Mouse (Mus musculus): ENCODE results near the gene Cacna2d3.

Cacna2d3 gene

DNA sequence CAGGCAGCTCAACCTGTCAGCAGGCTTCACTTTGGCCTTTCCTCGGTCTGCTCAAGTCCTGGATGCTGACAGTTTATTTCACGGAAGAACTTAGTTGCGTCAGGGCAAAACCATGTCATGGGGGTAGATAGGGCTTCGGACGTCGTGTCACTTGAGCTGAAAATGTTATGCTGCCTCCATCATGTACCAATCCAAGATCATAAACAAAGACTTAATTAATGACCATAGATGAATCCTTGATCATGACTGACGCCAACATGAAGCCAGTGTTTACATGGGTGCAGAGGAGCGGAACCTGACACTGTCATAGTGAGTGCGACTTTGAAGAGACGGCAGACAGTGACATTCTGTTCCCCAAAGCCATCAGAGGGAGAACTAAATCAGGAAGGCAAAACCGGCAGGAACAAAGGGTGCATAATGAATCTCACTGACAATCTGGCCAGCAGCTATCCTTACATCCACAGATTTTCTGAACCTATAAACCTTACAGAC is 542.2 kb downstream of the Cacna2d3 start:
- intact Hi-C loops (cut with DNase I), result no loop called here

DNA sequence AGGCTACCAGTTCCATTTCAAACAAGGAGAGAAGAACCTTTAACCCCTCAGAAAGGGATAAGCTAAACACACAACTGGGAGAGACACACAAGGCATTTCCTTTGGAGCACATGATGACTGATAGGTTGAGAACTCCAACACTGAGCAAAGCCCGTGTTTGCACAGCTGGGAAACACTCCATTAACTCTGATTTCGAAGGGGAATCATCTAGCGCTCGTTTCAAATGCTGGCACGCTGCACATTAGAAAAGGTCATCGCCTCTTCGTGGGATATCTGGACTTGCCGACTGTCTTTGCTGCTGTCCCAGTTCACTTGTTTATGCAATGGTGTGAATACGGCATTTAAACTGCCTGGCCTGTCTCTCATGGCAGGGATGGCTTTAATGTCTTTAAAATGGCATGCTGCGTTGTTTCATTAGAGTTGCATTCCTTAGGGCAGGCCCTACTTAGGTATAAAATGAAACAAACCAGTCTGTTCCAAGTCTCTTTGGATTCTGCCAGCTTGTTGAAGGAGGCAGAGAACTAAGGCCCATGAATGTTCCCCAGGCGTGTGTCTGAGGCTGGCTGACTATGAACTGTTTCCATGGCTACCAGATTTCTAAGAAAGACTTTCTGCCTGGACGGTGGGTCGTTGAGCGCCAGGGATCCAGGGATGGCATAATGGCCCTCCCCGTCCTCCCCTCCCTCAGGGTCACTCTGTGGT is 542.8 kb downstream of the Cacna2d3 start:
- intact Hi-C loops (cut with DNase I), result no loop called here

DNA sequence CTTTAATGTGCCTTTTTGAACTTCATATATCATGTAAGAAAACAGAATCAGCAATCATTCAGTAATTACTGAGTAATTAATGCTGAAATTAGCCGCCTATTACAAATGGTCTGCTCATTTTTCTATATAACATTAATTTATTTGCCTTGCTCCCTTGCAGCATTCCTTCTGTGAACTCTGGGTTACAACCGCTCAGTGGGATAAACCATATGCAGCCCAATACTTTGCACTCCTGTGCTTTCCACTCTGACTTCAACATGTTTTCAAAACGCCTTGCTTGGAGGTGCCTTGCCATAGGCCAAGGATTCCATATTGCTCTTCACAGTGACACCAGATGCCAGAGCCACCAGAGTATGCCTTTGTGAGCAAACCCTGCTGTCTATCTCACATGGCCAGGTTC is 546.9 kb downstream of the Cacna2d3 start:
- intact Hi-C loops (cut with DNase I), result no loop called here

DNA sequence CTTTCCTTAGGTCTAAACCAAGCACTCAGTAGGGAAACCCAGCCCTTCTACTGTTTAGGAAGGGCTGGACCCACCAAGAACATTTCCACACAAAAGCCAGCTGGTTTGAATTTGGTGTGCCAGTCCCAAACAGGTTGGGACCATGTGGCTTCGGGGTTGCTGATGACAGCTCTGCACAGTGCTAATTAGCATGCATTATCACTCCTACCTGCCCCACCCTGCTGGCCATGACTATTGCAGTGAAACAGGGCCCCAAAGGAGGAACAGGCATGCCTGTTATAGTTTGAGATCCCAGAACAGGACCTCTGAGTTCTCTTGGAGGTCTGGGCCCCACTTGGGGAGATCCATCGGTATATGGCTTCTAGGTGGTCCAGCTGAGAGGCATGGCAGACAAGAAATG is 549.5 kb downstream of the Cacna2d3 start:
- intact Hi-C loops (cut with DNase I), result no loop called here

DNA sequence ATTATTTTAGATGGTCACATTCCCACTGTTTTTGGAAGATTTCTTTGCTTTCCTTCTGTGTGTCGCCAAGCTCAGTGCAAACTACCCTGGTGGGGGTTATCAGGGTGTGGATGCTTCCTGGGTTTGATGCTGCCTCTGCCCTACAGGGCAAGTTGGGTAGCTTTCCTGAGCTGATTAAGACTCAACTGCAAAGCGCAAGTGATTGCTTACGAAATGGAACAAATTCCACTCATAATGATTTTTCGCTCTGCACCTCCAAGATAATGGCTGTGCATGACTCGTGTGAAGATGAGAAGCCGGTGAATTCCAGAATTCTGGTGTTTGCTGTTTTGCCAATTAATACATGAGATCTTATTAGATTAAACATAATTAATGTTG is 557.0 kb downstream of the Cacna2d3 start:
- intact Hi-C loops (cut with DNase I), result no loop called here

DNA sequence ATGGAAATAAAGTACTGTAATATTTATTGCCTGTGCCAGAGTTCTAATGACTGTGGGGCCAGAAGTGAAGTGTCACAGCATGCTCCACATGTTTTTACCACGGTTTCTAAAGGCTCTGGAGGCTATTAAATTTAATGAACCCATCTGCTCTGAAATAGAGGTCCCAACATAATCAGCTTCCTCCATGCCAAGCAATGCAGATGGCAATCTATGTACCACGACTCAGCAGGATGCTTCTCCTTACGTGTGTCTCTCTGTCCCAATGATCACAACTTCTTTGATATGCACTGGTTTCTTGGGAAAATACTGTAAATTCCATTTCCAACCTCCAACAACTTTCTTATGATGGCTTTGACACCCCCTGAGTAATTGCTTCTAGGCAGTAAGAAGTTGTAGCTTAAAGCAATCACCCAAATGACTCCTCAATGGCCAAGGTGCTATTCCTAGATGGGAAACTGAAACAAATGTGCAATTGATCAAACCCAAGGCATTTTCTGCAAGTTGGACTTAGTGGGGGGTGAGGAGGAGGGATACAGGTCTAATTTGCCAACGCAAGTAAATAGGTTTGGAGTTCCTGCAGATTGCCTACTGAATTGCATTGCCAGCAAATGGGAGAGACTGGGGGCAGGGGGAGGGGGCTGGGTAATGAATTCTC is 557.5 kb downstream of the Cacna2d3 start:
- intact Hi-C loops (cut with DNase I), result no loop called here

DNA sequence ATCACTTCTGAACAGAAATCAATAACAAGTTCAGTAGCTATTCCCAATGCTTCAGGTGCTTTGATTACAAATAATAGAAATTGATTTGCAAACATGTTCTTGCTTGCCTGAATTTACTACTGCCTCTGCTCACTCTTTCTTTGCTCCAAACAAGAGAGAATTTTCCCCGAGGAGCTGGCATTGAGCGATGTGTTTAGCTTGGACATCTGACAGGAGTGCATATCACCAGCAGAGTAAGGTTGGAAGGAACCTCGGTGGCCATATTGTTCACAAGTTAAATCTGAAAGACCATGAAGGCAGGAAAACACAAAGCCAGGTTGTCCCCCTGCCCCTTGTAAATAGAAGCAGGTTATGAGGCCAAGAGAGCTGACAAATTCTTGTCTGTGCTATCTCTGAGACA is 561.9 kb downstream of the Cacna2d3 start:
- intact Hi-C loops (cut with DNase I), result no loop called here

DNA sequence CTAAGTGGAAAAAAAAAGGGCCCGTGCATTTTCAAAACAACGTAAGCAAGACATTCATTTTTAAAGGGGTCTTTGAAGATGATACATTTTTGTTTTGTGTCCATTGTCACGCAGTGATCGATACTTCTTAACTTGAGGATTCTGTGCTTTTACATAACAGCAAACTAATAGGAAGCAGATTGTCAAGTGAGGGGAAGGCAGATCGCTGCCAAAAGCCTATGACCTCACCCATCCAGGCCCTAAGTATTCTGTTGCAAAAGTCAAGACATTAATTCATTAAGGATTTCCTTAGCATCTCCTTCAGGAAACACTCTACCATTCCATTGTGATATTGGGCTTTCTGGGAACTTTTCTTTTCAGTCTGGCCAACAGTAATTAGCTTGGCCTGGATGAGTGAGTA is 564.6 kb downstream of the Cacna2d3 start:
- intact Hi-C loops (cut with DNase I), result no loop called here

DNA sequence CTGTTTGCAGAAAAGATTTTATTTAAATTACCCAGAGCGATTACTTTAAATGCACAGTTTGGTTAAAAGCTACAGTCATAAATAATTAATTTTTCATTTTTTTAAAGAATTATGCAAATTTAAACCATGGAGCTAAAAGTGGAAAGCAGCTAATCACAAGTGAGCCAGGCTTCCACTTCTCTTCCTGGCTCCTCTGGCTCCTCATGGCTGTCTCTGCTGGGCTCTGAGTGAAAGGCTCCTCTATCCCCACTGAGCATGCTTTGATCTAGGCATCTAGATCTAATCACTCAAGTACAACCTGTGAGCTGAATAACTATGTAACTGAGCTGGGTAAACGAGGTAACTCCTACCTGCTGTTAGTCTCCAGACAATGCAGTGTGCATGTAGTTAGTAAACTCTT is 577.5 kb downstream of the Cacna2d3 start:
- intact Hi-C loops (cut with DNase I), result no loop called here

DNA sequence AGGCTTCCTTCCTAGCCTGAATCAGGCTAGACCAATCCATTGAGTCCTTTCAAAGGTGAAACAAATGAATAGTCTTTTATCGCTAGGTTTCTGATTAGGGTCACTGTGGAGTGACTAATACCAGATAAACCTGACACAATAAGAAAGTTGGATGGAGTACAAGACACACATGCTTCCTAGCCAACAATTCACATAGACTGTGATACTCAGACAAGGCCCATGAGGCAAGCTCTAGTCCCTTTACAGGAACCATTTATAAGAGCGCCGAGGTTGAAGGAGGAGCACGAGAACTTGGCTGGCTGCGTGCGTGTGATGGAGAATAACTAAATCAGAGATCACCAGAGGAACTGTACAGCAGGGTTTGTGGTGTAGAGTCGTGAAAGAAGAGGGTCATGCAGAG is 584.0 kb downstream of the Cacna2d3 start:
- intact Hi-C loops (cut with DNase I), result no loop called here

DNA sequence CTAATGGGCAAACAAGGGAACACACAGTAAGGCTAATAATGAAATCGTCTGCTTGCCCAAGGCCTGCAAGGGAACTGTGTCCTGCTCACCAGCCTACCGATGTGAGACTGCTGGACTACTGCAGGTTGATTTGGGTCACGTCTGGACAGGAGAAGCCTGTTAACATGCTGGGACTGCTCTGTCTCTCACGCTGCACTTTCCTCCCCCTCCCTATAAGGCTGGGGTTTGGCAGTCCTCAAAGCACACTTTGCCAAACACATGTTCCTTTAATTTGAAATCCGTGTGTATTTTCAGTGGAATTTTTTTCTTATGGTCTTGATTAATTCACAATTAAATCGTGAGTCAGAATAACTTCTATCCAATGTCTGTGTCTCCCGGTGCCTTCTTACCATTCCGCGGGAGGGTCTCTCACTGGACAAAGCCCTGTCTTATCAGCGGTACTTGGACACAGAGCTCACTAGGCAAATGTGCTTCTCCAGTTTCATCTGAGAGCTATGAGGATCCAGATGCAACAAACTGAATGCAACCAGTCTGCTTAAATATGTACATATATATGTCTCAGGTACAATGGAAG is 584.6 kb downstream of the Cacna2d3 start:
- intact Hi-C loops (cut with DNase I), result no loop called here

DNA sequence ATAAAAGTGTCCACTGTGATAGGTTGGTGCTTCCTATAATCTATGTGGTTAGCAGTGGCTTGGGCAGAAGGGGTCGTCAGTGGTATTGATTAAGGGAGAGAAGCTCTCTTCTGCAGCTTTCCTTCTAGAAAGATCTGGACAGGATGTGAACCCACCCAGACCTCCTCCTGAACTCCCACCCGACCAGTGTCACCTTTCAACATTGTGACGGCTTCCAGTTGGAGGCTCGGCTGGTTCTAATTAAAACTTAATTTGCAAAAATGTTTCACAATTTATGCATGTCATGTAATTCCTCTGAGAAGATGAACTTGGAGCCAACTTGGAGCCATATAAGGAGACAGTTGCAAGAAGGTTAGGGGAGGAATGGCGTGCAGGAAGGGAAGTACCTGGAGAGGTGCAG is 586.8 kb downstream of the Cacna2d3 start:
- intact Hi-C loops (cut with DNase I), result no loop called here

DNA sequence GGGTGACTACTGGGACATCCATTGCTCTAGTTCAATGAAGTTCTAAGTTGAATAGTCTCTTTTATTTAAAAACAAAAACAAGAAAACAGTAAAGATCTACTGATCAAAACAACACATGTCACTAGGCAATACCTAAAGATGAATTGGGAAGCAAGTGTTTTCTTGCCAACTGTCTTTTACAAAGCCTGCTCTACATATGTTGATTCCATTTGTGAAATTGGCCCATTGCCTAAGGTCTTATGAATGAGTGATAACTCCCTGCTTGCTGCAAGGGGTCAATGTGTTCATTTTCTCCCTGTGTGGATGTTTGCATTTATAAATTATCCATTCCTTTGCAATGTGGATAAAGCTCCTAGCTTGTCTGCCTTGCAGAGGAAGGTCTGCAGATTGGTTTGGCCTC is 591.2 kb downstream of the Cacna2d3 start:
- intact Hi-C loops (cut with DNase I), result no loop called here

DNA sequence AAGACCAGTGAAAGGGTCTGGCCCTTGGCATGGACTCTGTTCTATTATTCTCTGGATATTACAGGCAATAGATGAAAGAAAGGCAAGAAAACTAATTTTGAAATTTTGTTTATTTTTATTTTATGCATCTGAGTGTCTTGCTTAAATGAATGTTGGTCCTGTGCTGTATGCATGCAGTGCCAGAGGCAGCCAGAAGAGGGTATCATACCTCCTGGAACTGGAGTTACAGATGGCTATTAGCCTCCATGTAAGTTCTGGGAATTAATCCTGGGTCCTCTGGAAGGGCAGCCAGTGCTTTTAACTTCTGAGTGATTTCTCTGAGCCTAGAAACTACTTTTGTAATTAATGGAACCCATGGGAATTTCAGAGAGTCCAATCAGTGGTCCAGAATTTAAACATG is 597.8 kb downstream of the Cacna2d3 start:
- intact Hi-C loops (cut with DNase I), result loop anchor here (2.0 kb wide), 1 partner anchor 317 kb away; no protein-coding TSS in a partner anchor

DNA sequence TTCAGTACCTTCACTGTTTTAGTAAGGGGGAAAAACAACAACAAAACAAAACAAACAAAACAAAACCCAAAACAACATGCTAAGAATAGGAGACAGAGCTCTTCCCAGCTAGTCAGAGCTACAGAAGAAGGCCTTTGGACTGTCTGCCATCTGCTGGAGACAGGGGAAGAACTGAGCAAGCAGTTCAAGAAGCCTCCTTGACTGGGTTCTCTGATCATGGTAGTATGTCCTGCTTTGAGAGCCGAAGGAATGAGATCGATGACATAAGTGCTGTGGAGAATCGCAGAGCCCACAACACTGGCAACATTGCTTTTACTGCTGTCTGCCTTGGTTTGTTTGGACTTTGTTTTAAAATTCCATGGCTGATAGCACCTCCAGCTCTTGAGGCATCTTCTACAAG is 598.9 kb downstream of the Cacna2d3 start:
- intact Hi-C loops (cut with DNase I), result no loop called here

DNA sequence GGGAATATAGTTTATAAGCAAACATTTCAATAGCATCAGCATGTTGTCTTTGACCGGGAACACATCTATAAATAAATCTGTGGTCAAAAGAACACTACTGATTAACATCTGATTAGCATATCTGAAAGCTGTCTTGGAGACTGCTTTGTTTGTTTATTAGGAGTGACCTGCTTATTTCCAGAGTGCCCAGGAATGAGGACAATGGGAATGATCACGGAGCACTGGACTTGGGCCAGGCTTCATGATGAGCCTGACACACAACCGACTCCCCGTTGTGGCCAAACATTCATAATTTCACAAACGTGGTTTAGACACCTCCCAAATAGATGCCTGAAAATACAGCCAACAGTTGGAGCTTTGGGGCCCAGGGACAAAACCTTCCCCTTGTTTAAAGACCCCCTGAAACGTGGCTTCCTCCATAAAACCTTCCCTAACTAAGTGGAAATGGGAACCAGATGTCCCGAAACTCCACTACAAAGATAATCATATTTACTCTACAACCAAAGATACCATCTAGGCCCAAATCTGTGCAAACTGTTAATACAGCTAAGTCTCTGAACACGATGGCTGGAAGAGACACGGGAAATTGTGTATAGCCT is 607.7 kb downstream of the Cacna2d3 start:
- intact Hi-C loops (cut with DNase I), result no loop called here

DNA sequence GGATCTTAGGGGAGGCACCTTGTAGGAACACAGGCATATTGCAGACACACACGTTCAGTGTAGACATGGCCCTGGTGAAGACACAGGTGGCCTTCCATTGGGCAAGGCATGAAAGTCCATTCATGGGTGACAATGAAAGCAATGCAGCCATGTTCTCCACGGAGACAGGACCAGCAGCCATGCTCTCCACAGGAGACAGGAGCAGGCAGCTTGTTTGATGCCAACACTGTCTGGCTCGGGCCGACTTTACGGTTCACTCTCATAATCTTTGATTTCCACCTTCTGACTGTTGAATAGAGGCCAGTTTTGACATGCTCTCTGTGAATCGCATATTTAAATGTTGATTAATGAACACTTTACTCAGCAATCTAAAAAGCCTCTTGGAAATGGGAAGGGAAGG is 610.0 kb downstream of the Cacna2d3 start:
- intact Hi-C loops (cut with DNase I), result no loop called here

DNA sequence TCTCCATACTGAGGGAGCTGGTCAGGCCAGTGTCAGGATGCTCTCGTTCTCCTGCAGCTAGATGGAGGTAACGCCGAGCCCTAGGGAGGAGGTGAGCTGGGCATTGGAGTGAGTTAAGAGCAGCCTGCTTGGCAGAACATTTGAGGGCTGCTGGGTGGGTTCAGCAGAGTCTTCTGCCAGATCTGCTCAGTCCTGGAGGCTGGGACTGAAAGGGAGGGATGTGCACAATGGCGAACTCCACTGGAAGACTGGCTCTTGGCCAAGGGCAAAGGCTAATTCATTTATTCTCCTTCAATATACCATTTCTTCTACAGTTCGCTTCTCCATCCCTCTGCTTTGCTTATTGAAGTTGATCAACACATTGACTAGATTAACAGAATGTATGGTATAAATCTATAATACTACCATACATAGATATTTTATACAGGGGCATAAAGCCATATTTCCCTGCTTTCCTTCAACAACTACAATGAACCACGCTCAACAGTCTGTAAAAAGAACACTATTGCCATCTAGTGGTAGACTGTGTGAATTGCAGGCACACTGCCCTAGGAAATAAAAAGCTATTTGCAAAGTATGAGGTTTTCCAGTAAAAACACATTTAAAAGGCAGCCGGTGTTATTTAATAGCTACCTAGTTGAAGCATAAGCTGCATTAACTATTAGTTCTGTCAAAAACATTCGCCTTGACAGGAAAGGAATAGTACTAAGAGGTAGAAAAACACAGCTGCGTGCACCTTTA is 611.1 kb downstream of the Cacna2d3 start:
- intact Hi-C loops (cut with DNase I), result no loop called here

DNA sequence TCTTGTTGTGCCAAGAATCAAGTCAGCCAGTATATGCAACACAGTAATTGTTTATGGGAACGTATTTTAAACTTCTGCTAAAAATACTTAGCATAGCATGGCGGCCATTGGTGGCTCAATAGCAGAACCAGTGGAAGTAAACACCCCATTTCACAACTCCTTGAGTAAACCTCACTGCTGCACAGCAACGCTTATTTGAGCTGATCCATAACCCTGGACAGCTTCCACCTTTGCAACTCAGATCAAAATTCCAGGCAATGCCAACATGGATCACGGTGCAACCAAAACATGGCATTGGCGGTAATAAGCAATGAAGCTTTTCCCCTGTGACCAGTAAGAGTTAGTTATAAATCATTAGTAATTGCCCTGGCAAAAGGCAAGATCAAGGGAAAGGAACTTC is 614.2 kb downstream of the Cacna2d3 start:
- intact Hi-C loops (cut with DNase I), result no loop called here

DNA sequence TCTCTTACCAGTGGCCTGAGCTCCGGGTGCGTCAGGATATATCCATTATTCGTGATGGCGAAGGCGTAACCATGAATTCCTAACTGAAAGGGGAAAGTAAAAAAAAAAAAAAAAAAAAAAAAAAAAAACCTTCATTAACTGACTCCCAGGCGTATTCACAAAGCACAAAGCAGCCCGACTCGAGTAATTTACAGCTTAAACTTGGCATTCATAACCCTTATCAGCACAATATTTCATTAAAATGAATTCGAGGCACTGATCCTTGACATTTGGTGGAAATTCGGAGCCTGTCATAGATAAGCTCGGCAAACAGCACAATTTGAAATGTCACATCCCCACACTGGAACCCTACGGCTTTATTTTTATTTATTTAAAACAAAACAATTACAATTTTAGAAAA is 623.9 kb downstream of the Cacna2d3 start:
- intact Hi-C loops (cut with DNase I), result loop anchor here (10.0 kb wide), 4 partner anchors 347 to 1293 kb away; partner anchors contain the start of gene Wnt5a

DNA sequence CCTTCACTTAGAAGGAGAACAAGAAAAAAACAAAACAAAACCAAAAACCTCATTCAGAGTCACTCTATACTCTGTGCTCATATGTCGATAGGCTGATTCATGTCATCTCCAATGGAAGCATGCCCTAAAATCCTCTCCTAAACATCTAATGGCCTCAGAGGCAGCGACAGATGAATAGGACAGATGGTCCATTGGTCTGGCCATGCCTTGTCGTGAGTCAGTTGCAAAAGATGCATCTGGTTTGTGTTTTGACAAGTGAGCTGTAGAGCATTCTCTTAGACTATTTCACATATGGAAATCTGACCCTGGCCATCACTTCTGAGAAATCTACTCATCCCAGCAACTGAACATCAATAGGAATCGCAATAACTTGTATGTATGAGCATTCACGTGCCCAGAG is 626.2 kb downstream of the Cacna2d3 start:
- intact Hi-C loops (cut with DNase I), result loop anchor here (10.0 kb wide), 4 partner anchors 349 to 1291 kb away; partner anchors contain the start of gene Wnt5a
